Mouse (Mus musculus) limb, embryonic 15.5 days (tissue): ENCODE data around the gene Spata33. TPM values are rescaled to one million over a fixed set of nuclear protein-coding genes. Genes with fewer than 3 reads are reported as not detected.
"Not testable (repeated sequence)": the region's sequence is repeated elsewhere in the genome, so short reads cannot be mapped to it uniquely, and the experiment has no call there.

ENCODE experiments used
- ATAC-seq: fragments of 200-750 bp; cut with Nextera tagmentation; 2 replicates; pipeline ENCODE4 v1.8.0; 2017; ENCODE audit warnings: low read depth, moderate TSS enrichment; ENCODE audit not compliant: insufficient number of reproducible peaks, low FRiP score, low TSS enrichment
- H3K27ac ChIP-seq: fragments of 300-500 bp; sonication (generic); 2 replicates; pipeline ENCODE4 v1.5.1; 2015; ENCODE audit warnings: moderate library complexity, mild to moderate bottlenecking, inconsistent platforms
- H3K27me3 ChIP-seq: fragments of 300-500 bp; sonication (generic); 2 replicates; pipeline ENCODE4 v1.6.1; 2015; ENCODE audit warnings: inconsistent platforms
- H3K36me3 ChIP-seq: fragments of 300-500 bp; sonication (generic); 2 replicates; pipeline ENCODE4 v1.6.1; 2015; ENCODE audit warnings: inconsistent platforms
- H3K4me1 ChIP-seq: fragments of 300-500 bp; sonication (generic); 2 replicates; pipeline ENCODE4 v1.6.1; 2015; ENCODE audit warnings: inconsistent platforms
- H3K4me2 ChIP-seq: fragments of 300-500 bp; sonication (generic); 2 replicates; pipeline ENCODE4 v1.6.1; 2015; ENCODE audit warnings: mild to moderate bottlenecking, inconsistent platforms
- H3K4me3 ChIP-seq: fragments of 300-500 bp; sonication (generic); 2 replicates; pipeline ENCODE4 v1.5.1; 2015; ENCODE audit warnings: mild to moderate bottlenecking, inconsistent platforms
- H3K9ac ChIP-seq: fragments of 300-500 bp; sonication (generic); 2 replicates; pipeline ENCODE4 v1.6.1; 2015; ENCODE audit warnings: inconsistent platforms
- H3K9me3 ChIP-seq: fragments of 300-500 bp; sonication (generic); 2 replicates; pipeline ENCODE4 v1.6.1; 2016; ENCODE audit warnings: inconsistent platforms
- WGBS: fragments of 180-500 bp; shearing (Covaris S2); methylation state at CpG from one replicate; pipeline ENCODE4 v1.1.7; 2015; 5-methylcytosine and 5-hydroxymethylcytosine counted together
- polyA plus RNA-seq: library from polyadenylated mRNA; unstranded; fragments of >200 nt; fragmentation: Nextera tagmentation; extraction: Ambion mirVana; gene quantifications from 2 replicates; pipeline ENCODE4 v1.2.1, GENCODE M21; 2015

Spata33 gene
- polyA plus RNA-seq, 1 experiment from 2014 or later: 3.9 TPM

GRCm38 (mm10) chr8:123253451-123254098 is 40.9 kb downstream of the Spata33 start:
- peaks cover 35% of the 10 kb centered on the region for H3K4me1 ChIP-seq
- H3K4me3 ChIP-seq: peak overlapping the region; percentile 94
- no peaks in the 10 kb centered on the region for H3K9me3 ChIP-seq
- peak overlapping the region; percentile 92 for H3K4me2 ChIP-seq
- peak; percentile 28; the same call in 1 of the 2 replicates for ATAC-seq
- H3K27ac ChIP-seq: peak overlapping the region; percentile 90
- H3K9ac ChIP-seq: peak overlapping the region; percentile 98
- peaks cover 64% of the 10 kb centered on the region for H3K36me3 ChIP-seq
- no peaks in the 10 kb centered on the region for H3K27me3 ChIP-seq
- under 1% methylated on average over 40 of the region's 40 CpGs for WGBS

- H3K4me3 ChIP-seq: peak within 1 kb of the TSS; percentile 94
- peaks cover 35% of the 10 kb centered on the region for H3K4me1 ChIP-seq
- under 1% methylated on average over 75 of the region's 99 CpGs for WGBS
- peak within 1 kb of the TSS; percentile 98 for H3K9ac ChIP-seq
- H3K36me3 ChIP-seq: peaks cover 64% of the 10 kb centered on the region
- H3K4me2 ChIP-seq: peak within 1 kb of the TSS; percentile 92
- H3K27me3 ChIP-seq: no peaks in the 10 kb centered on the region
- no peaks in the 10 kb centered on the region for H3K9me3 ChIP-seq
- H3K27ac ChIP-seq: peak within 1 kb of the TSS; percentile 90
- ATAC-seq: peak; percentile 91
Measured at GRCm38 (mm10) chr8:123254099-123254885, 41.7 kb downstream of the Spata33 start, which contains the start of the genes Zfp276 and Vps9d1. Gene Zfp276 (plus strand): TSS chr8:123254195. Gene Vps9d1 (minus strand): TSS chr8:123254348.

- H3K9ac ChIP-seq: peak overlapping the region; percentile 98; the same call in 1 of the 2 replicates
- no peaks in the 10 kb centered on the region for H3K9me3 ChIP-seq
- peak overlapping the region; percentile 94 for H3K4me3 ChIP-seq
- H3K27ac ChIP-seq: no peak overlapping the region
- WGBS: 57% methylated on average over 6 of the region's 6 CpGs
- peaks cover 67% of the 10 kb centered on the region for H3K36me3 ChIP-seq
- H3K4me1 ChIP-seq: peaks cover 35% of the 10 kb centered on the region
- H3K27me3 ChIP-seq: no peaks in the 10 kb centered on the region
- ATAC-seq: no peak
- peak overlapping the region; percentile 92 for H3K4me2 ChIP-seq
Measured at GRCm38 (mm10) chr8:123255170-123255569, 42.5 kb downstream of the Spata33 start.

- H3K27me3 ChIP-seq: no peaks in the 10 kb centered on the region
- H3K36me3 ChIP-seq: peaks cover 61% of the 10 kb centered on the region
- no peak overlapping the region for H3K4me2 ChIP-seq
- peaks cover 31% of the 10 kb centered on the region for H3K4me1 ChIP-seq
- no peaks in the 10 kb centered on the region for H3K9me3 ChIP-seq
- no peak overlapping the region for H3K9ac ChIP-seq
- no peak overlapping the region for H3K27ac ChIP-seq
- no peak for ATAC-seq
- no peak overlapping the region for H3K4me3 ChIP-seq
- 77% methylated on average over 3 of the region's 3 CpGs for WGBS
Measured at GRCm38 (mm10) chr8:123257114-123257513, 44.5 kb downstream of the Spata33 start.

GRCm38 (mm10) chr8:123257593-123257992 is 45.0 kb downstream of the Spata33 start:
- not testable (repeated sequence) for H3K4me2 ChIP-seq, H3K4me3 ChIP-seq, H3K27ac ChIP-seq, ATAC-seq, H3K27me3 ChIP-seq, H3K9me3 ChIP-seq, H3K9ac ChIP-seq
- Histone ChIP-seq H3K36me3 (peaks cover 61% of the 10 kb centered on the region), H3K4me1 (peaks cover 28% of the 10 kb centered on the region)
- 88% methylated on average over 8 of the region's 8 CpGs for WGBS

- Histone ChIP-seq H3K4me3 (no peak overlapping the region), H3K36me3 (peaks cover 70% of the 10 kb centered on the region), H3K4me2 (no peak overlapping the region), H3K9ac (no peak overlapping the region), H3K4me1 (no peaks in the 10 kb centered on the region), H3K27ac (no peak overlapping the region), H3K9me3 (no peaks in the 10 kb centered on the region), H3K27me3 (no peaks in the 10 kb centered on the region)
- 80% methylated on average over 14 of the region's 14 CpGs for WGBS
- no peak for ATAC-seq
Measured at GRCm38 (mm10) chr8:123267926-123268656, 55.5 kb downstream of the Spata33 start.

- Histone ChIP-seq H3K9me3 (no peaks in the 10 kb centered on the region), H3K36me3 (peaks cover 43% of the 10 kb centered on the region), H3K27ac (no peak overlapping the region), H3K4me3 (no peak overlapping the region), H3K9ac (no peak overlapping the region), H3K4me1 (no peaks in the 10 kb centered on the region), H3K27me3 (no peaks in the 10 kb centered on the region), H3K4me2 (no peak overlapping the region)
- ATAC-seq: no peak
- WGBS: 83% methylated on average over 10 of the region's 10 CpGs
Measured at GRCm38 (mm10) chr8:123271147-123271546, 58.5 kb downstream of the Spata33 start.

Other genes with a start within 250 kb of the Spata33 start
- 44.8 and 45.3 TPM in 2 replicates for gene Ankrd11, start 170.6 kb upstream of the Spata33 start, polyA plus RNA-seq
- gene Spg7, start 149.9 kb upstream of the Spata33 start, polyA plus RNA-seq: 33.4 and 38.5 TPM in 2 replicates
- 1,386 and 1,581 TPM in 2 replicates for gene Rpl13, start 110.5 kb upstream of the Spata33 start, polyA plus RNA-seq
- gene Cpne7, start 95.5 kb upstream of the Spata33 start, polyA plus RNA-seq: 0.84 and 1.2 TPM in 2 replicates
- gene Sult5a1, start 54.5 kb upstream of the Spata33 start, polyA plus RNA-seq: 41.0 and 41.7 TPM in 2 replicates
- gene Dpep1, start 26.6 kb upstream of the Spata33 start, polyA plus RNA-seq: 6.9 and 9.0 TPM in 2 replicates
- gene Chmp1a, start 69 bp upstream of the Spata33 start, polyA plus RNA-seq: 166 and 176 TPM in 2 replicates
- gene Cdk10, start 12.0 kb downstream of the Spata33 start, polyA plus RNA-seq: 30.0 and 33.4 TPM in 2 replicates
- gene Spata2l, start 23.4 kb downstream of the Spata33 start, polyA plus RNA-seq: 5.6 and 5.9 TPM in 2 replicates
- gene Zfp276, start 41.4 kb downstream of the Spata33 start, polyA plus RNA-seq: 25.4 and 28.4 TPM in 2 replicates
- 27.2 and 29.4 TPM in 2 replicates for gene Vps9d1, start 41.5 kb downstream of the Spata33 start, polyA plus RNA-seq
- 14.8 and 18.6 TPM in 2 replicates for gene Fanca, start 105.7 kb downstream of the Spata33 start, polyA plus RNA-seq
- 0.93 and 1.2 TPM in 2 replicates for gene Spire2, start 119.9 kb downstream of the Spata33 start, polyA plus RNA-seq
- gene Tcf25, start 160.9 kb downstream of the Spata33 start, polyA plus RNA-seq: 187 and 191 TPM in 2 replicates
- 0.08 and 0.15 TPM in 2 replicates for gene Mc1r, start 194.3 kb downstream of the Spata33 start, polyA plus RNA-seq
- gene Tubb3, start 198.6 kb downstream of the Spata33 start, polyA plus RNA-seq: 4.0 and 5.0 TPM in 2 replicates
- 42.4 and 43.5 TPM in 2 replicates for gene Def8, start 210.7 kb downstream of the Spata33 start, polyA plus RNA-seq